Mouse (Mus musculus): ENCODE measurements at regions not wholly inside any gene's neighbourhood (a gene's known extent, or its start where the extent isn't known, plus 50 kb on each side); places are given as distances from the start of the nearest gene placed in this dataset.
A peak's percentile ranks its signal among the peaks of the same experiment; 100 is the strongest.

DNA sequence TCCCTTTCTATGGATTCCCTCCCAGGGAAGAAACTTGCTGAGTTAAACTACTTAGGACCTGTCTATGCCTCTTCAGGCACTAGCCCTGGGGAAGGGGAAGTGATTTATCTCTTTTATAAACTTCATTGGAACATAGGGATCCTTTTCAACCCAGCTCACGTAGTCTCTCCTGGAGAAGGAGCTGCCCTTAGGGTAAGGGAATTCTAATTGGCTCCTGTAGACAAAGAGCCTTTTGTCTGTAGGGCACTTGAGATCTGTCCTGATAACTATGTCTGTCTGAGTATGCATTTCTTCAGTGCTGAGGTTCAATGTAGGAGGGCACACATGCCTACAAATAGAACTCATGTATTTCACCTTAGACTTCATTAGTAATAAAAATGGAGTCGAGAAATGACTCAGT is 413.9 kb upstream of the Large1 start:
- Histone ChIP-seq H3K36me3 (ENCODE audit: control insufficient read depth, insufficient read depth, low read length) (no peaks in the 10 kb centered on the region), H3K27me3 (ENCODE audit: control insufficient read depth, insufficient read depth, low read length) (no peaks in the 10 kb centered on the region), H3K9ac (ENCODE audit: low read depth, low read length) (no peak overlapping the region), H3K4me3 (ENCODE audit: low read depth, low read length) (no peak overlapping the region), H3K27ac (ENCODE audit: low read depth, low read length) (no peak overlapping the region), H3K4me1 (replicated peaks; ENCODE audit: control insufficient read depth, insufficient read depth, low read length) (no peaks in the 10 kb centered on the region), H3K4me2 (replicated peaks; ENCODE audit: low read depth, low read length) (no peak overlapping the region), H3K9me3 (ENCODE audit: control insufficient read depth, low read length) (no peaks in the 10 kb centered on the region)
- ATAC-seq (ENCODE audit: low FRiP score), result peak; percentile 60
- peak; percentile 2 for DNase-seq (ENCODE audit: low spot score)
- 54% methylated on average over 2 of the region's 2 CpGs for WGBS

DNA sequence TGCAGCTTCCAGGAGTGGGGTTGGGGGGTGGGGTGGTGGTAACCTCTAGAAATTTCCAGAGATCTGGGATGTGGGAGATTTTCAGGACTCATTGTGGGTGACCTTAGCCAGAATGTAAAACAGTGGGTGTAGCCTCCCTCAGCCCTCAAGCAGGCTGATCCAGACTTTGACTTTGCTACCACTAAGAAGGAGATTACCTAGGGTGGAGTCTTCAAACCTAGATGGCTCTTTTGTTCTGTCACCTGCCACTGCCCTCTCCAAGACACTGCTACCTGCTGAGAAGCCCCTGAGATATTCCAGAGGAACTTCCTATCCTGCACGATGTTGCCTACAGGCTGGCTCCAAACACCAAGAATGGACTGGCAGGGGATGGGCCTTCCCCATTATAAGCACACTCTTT is 405.4 kb upstream of the Large1 start:
- no peak overlapping the region for H3K4me3 ChIP-seq (ENCODE audit: low read depth, low read length)
- DNase-seq (ENCODE audit: low spot score) (no peak), ATAC-seq (ENCODE audit: low FRiP score) (no peak)
- 86% methylated on average over 1 of the region's 1 CpGs for WGBS
- no peak overlapping the region for H3K9ac ChIP-seq (ENCODE audit: low read depth, low read length)
- no peak overlapping the region for H3K4me2 ChIP-seq (replicated peaks; ENCODE audit: low read depth, low read length)
- H3K9me3 ChIP-seq (ENCODE audit: control insufficient read depth, low read length), result no peaks in the 10 kb centered on the region
- no peaks in the 10 kb centered on the region for H3K36me3 ChIP-seq (ENCODE audit: control insufficient read depth, insufficient read depth, low read length)
- no peaks in the 10 kb centered on the region for H3K4me1 ChIP-seq (replicated peaks; ENCODE audit: control insufficient read depth, insufficient read depth, low read length)
- H3K27ac ChIP-seq (ENCODE audit: low read depth, low read length), result no peak overlapping the region
- H3K27me3 ChIP-seq (ENCODE audit: control insufficient read depth, insufficient read depth, low read length), result no peaks in the 10 kb centered on the region

DNA sequence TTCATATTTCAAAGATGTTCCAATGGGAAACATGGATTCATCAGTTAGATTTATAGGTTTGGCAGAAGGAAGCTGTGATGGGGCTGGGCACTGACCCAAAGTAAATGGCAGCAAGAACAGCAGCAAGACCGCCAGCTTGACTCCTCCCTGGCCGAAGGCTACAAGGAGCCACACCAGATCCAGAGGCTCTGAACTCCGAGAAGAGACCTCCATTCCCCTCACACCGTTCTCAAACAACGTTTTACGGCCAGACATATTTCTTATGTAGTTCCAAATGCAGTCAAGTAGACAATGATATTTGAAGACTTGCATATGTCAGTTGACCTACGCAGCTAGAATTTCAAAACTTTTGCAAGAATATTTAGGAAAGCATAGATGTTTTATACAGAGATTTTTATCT is 397.2 kb upstream of the Large1 start:
- no peak for ATAC-seq (ENCODE audit: low FRiP score)
- H3K4me1 ChIP-seq (replicated peaks; ENCODE audit: control insufficient read depth, insufficient read depth, low read length), result no peaks in the 10 kb centered on the region
- H3K4me3 ChIP-seq (ENCODE audit: low read depth, low read length), result no peak overlapping the region
- no peak overlapping the region for H3K9ac ChIP-seq (ENCODE audit: low read depth, low read length)
- 89% methylated on average over 7 of the region's 7 CpGs for WGBS
- no peaks in the 10 kb centered on the region for H3K9me3 ChIP-seq (ENCODE audit: control insufficient read depth, low read length)
- no peaks in the 10 kb centered on the region for H3K27me3 ChIP-seq (ENCODE audit: control insufficient read depth, insufficient read depth, low read length)
- H3K4me2 ChIP-seq (replicated peaks; ENCODE audit: low read depth, low read length), result no peak overlapping the region
- no peak overlapping the region for H3K27ac ChIP-seq (ENCODE audit: low read depth, low read length)
- H3K36me3 ChIP-seq (ENCODE audit: control insufficient read depth, insufficient read depth, low read length), result no peaks in the 10 kb centered on the region
- no peak for DNase-seq (ENCODE audit: low spot score)

DNA sequence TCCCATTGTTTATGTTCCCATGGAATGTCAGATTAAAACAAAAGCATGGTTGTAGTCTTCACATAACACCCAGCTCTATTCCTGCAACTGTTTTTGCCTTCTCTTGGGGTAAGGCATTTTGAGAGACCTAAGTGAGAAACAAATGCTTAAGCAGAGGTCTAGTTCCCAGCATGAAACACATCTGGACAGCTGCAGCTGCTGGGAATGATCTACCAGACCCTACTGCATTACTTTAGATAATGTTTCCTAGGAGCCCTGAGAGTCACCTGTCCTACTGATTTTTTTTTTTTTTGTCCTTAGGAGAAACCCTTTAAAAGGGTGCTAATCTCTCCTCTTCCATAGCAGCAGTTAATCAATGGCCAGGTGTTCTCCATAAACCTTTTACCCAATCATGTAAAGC is 353.5 kb upstream of the Large1 start:
- H3K27ac ChIP-seq (ENCODE audit: low read depth, low read length), result no peak overlapping the region
- DNase-seq (ENCODE audit: low spot score), result no peak

More for the DNA sequence above, 353.5 kb upstream of the Large1 start:
- no peaks in the 10 kb centered on the region for H3K27me3 ChIP-seq (ENCODE audit: control insufficient read depth, insufficient read depth, low read length)
- H3K9me3 ChIP-seq (ENCODE audit: control insufficient read depth, low read length), result no peaks in the 10 kb centered on the region
- no peak overlapping the region for H3K9ac ChIP-seq (ENCODE audit: low read depth, low read length)
- no peaks in the 10 kb centered on the region for H3K4me1 ChIP-seq (replicated peaks; ENCODE audit: control insufficient read depth, insufficient read depth, low read length)
- no peak overlapping the region for H3K4me2 ChIP-seq (replicated peaks; ENCODE audit: low read depth, low read length)
- ATAC-seq (ENCODE audit: low FRiP score), result no peak
- no peak overlapping the region for H3K4me3 ChIP-seq (ENCODE audit: low read depth, low read length)
- no peaks in the 10 kb centered on the region for H3K36me3 ChIP-seq (ENCODE audit: control insufficient read depth, insufficient read depth, low read length)

Measured in hindbrain, embryonic 11.5 days (tissue).